Mouse (Mus musculus) liver, embryonic 12.5 days (tissue): ENCODE results near the gene Xpnpep1. TPM values are rescaled to one million over a fixed set of nuclear protein-coding genes. Genes with fewer than 3 reads are reported as not detected.

Experiments
- ATAC-seq: fragments of 200-750 bp; cut with Nextera tagmentation; 2 replicates; pipeline ENCODE4 v1.8.0; 2017; ENCODE audit warnings: moderate number of reproducible peaks, mild to moderate bottlenecking, moderate library complexity
- H3K27ac ChIP-seq: fragments of 300-500 bp; sonication (generic); 2 replicates; pipeline ENCODE4 v1.5.1; 2016; ENCODE audit warnings: mild to moderate bottlenecking
- H3K27me3 ChIP-seq: fragments of 300-500 bp; sonication (generic); replicated peaks from 2 replicates; pipeline ENCODE4 v1.6.1; 2016; ENCODE audit warnings: mild to moderate bottlenecking, moderate library complexity
- H3K36me3 ChIP-seq: fragments of 300-500 bp; sonication (generic); 2 replicates; pipeline ENCODE4 v1.6.1; 2016; ENCODE audit warnings: mild to moderate bottlenecking, moderate library complexity
- H3K4me1 ChIP-seq: fragments of 300-500 bp; sonication (generic); 2 replicates; pipeline ENCODE4 v1.6.1; 2016
- H3K4me2 ChIP-seq: fragments of 300-500 bp; sonication (generic); 2 replicates; pipeline ENCODE4 v1.6.1; 2016; ENCODE audit warnings: mild to moderate bottlenecking, moderate library complexity
- H3K4me3 ChIP-seq: fragments of 300-500 bp; sonication (generic); 2 replicates; pipeline ENCODE4 v1.5.1; 2016; ENCODE audit warnings: mild to moderate bottlenecking, moderate library complexity
- H3K9ac ChIP-seq: fragments of 300-500 bp; sonication (generic); 2 replicates; pipeline ENCODE4 v1.6.1; 2016; ENCODE audit warnings: mild to moderate bottlenecking, moderate library complexity
- H3K9me3 ChIP-seq: fragments of 300-500 bp; sonication (generic); replicated peaks from 2 replicates; pipeline ENCODE4 v1.6.1; 2016; ENCODE audit warnings: mild to moderate bottlenecking, moderate library complexity
- WGBS: fragments of 180-500 bp; shearing (Covaris S2); methylation state at CpG from one replicate; pipeline ENCODE4 v1.1.7; 2016; ENCODE audit not compliant: insufficient replicate concordance; 5-methylcytosine and 5-hydroxymethylcytosine counted together
- polyA plus RNA-seq: library from polyadenylated mRNA; unstranded; fragments of >200 nt; fragmentation: Nextera tagmentation; extraction: Ambion mirVana; gene quantifications from 2 replicates; pipeline ENCODE4 v1.2.1, GENCODE M21; 2016

Gene Xpnpep1
- polyA plus RNA-seq, 1 experiment from 2014 or later = 133 TPM

DNA sequence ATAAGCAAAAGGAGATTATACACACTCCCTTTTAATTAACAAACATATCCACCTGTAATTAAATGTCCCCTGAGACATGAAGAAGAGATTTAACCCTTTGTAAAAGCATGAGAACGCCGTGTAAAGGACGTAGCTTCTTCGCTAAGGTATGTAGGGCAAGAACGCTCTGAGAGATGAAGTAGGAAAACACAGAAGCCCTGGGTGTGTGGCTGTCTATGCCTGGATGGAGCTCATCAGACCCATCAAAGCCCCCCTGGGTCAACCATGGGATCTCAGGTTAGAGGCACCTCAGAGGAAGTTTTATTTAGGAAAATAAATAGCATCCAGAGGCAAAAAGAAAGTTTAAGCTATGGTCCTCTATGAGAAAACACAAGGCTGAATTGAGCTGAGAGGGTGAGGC lies 37.3 kb upstream of the Xpnpep1 start:
- H3K4me2 ChIP-seq = no peak overlapping the region
- H3K9ac ChIP-seq = no peak overlapping the region
- whole genome bisulfite sequencing = 82% methylated on average over 5 of the region's 5 CpGs
- no peak overlapping the region for H3K4me3 ChIP-seq
- peaks cover 8% of the 10 kb centered on the region; the same call in 1 of the 2 replicates for H3K27me3 ChIP-seq
- peaks cover 6% of the 10 kb centered on the region; the same call in 1 of the 2 replicates for H3K4me1 ChIP-seq
- 0 out of 2 replicates have a peak, but pooled peaks cover 5% of the 10 kb centered on the region for H3K9me3 ChIP-seq
- no peaks in the 10 kb centered on the region for H3K36me3 ChIP-seq
- ATAC-seq = no peak
- no peak overlapping the region for H3K27ac ChIP-seq

DNA sequence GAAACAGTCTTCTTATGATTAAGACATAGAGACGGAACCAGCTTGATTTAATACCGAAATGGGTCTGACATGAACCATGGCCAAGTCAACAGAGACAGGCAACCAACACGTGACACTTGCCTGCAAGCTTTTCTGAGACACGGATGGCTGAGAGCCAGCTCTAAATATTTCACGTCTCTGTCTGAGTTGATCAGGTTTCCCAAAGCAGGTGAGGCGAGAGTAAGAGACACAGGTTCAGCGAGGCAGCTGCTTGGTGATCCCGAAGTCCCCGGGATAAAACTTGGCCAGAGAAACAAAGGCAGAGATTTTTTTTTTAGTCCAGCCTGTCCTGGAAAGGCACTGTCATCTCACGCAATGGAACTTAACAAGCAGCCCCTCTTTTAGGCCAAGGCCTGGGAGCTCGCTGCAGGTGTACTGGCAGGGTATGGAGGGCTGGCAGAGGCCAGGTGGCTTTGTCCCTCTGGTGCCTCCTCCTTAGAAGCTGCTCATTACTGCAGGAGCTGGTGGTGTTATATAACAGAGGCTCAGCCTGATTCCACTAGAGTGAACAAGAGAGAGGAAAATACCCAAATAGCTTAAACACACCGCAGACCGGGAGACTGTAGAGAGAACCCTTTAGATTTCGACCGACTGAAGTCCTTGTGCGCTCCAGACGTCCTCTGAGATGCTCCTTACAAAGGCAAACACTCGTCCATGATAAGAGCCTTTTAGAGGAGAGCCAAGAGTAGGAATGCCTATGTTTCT lies 36.4 kb upstream of the Xpnpep1 start:
- Histone ChIP-seq H3K36me3 (no peaks in the 10 kb centered on the region), H3K27me3 (peaks cover 6% of the 10 kb centered on the region; the same call in 1 of the 2 replicates), H3K9ac (no peak overlapping the region), H3K4me2 (no peak overlapping the region), H3K4me1 (peaks cover 6% of the 10 kb centered on the region; the same call in 1 of the 2 replicates), H3K9me3 (0 out of 2 replicates have a peak, but pooled peaks cover 5% of the 10 kb centered on the region), H3K27ac (no peak overlapping the region), H3K4me3 (no peak overlapping the region)
- WGBS = 73% methylated on average over 18 of the region's 18 CpGs
- no peak for ATAC-seq

- WGBS = 82% methylated on average over 11 of the region's 11 CpGs
These were observed 35.9 kb upstream of the Xpnpep1 start for GRCm38 (mm10) chr19:53075896-53076237.

GRCm38 (mm10) chr19:53074899-53075722 lies 35.1 kb upstream of the Xpnpep1 start:
- no peak overlapping the region for H3K9ac ChIP-seq
- H3K4me1 ChIP-seq = peaks cover 3% of the 10 kb centered on the region; the same call in 1 of the 2 replicates
- 0 out of 2 replicates have a peak, but pooled peaks cover 5% of the 10 kb centered on the region for H3K9me3 ChIP-seq
- no peak overlapping the region for H3K4me3 ChIP-seq
- WGBS = 75% methylated on average over 13 of the region's 13 CpGs
- H3K4me2 ChIP-seq = no peak overlapping the region
- H3K36me3 ChIP-seq = no peaks in the 10 kb centered on the region
- H3K27ac ChIP-seq = no peak overlapping the region
- H3K27me3 ChIP-seq = no peaks in the 10 kb centered on the region
- ATAC-seq = no peak

More at GRCm38 (mm10) chr19:53075896-53076237, 35.9 kb upstream of the Xpnpep1 start:
- no peaks in the 10 kb centered on the region for H3K36me3 ChIP-seq
- no peak overlapping the region for H3K4me3 ChIP-seq
- H3K9me3 ChIP-seq = 0 out of 2 replicates have a peak, but pooled peaks cover 5% of the 10 kb centered on the region
- no peak for ATAC-seq
- peaks cover 6% of the 10 kb centered on the region; the same call in 1 of the 2 replicates for H3K4me1 ChIP-seq
- no peak overlapping the region for H3K4me2 ChIP-seq
- H3K27ac ChIP-seq = no peak overlapping the region
- H3K9ac ChIP-seq = no peak overlapping the region
- peaks cover 1% of the 10 kb centered on the region; the same call in 1 of the 2 replicates for H3K27me3 ChIP-seq

- Histone ChIP-seq H3K36me3 (no peaks in the 10 kb centered on the region), H3K4me2 (no peak overlapping the region), H3K27me3 (no peaks in the 10 kb centered on the region), H3K4me1 (no peaks in the 10 kb centered on the region; the same call in 1 of the 2 replicates), H3K9ac (no peak overlapping the region), H3K9me3 (0 out of 2 replicates have a peak, but pooled peaks cover 5% of the 10 kb centered on the region), H3K27ac (no peak overlapping the region), H3K4me3 (no peak overlapping the region)
- 81% methylated on average over 4 of the region's 4 CpGs for WGBS
- no peak for ATAC-seq
These were observed 33.5 kb upstream of the Xpnpep1 start for GRCm38 (mm10) chr19:53073521-53073920.

DNA sequence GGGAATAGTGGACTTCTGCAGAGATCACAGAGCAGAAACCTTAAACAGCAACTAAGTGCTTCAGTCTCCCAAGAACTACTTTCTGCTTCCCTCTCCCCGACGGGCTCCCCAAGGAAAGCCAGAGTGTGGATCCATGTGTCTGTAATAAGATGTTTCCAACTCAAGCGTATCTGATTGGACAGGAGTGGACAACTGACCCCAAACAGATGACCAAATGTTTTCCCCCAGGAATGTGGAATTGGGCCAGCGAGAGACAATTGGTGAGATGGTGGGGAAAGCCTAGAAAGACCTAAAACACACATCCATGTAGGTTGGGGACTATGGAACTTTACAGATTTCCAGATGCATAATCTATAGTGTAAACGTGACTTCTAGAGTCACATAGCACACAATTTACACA lies 32.4 kb upstream of the Xpnpep1 start:
- no peak overlapping the region for H3K27ac ChIP-seq
- 65% methylated on average over 5 of the region's 5 CpGs for WGBS
- no peak overlapping the region for H3K4me2 ChIP-seq
- H3K27me3 ChIP-seq = no peaks in the 10 kb centered on the region
- no peaks in the 10 kb centered on the region for H3K36me3 ChIP-seq
- H3K9me3 ChIP-seq = 0 out of 2 replicates have a peak, but pooled peaks cover 5% of the 10 kb centered on the region
- H3K4me1 ChIP-seq = no peaks in the 10 kb centered on the region; the same call in 1 of the 2 replicates
- no peak for ATAC-seq
- no peak overlapping the region for H3K9ac ChIP-seq
- H3K4me3 ChIP-seq = no peak overlapping the region

GRCm38 (mm10) chr19:53071651-53072050 lies 31.6 kb upstream of the Xpnpep1 start:
- Histone ChIP-seq H3K4me1 (peaks cover 6% of the 10 kb centered on the region; the same call in 1 of the 2 replicates), H3K27me3 (no peaks in the 10 kb centered on the region), H3K36me3 (no peaks in the 10 kb centered on the region), H3K9me3 (0 out of 2 replicates have a peak, but pooled peaks cover 5% of the 10 kb centered on the region), H3K4me2 (no peak overlapping the region), H3K4me3 (no peak overlapping the region), H3K27ac (no peak overlapping the region), H3K9ac (no peak overlapping the region)
- no peak for ATAC-seq
- WGBS = 65% methylated on average over 5 of the region's 5 CpGs

DNA sequence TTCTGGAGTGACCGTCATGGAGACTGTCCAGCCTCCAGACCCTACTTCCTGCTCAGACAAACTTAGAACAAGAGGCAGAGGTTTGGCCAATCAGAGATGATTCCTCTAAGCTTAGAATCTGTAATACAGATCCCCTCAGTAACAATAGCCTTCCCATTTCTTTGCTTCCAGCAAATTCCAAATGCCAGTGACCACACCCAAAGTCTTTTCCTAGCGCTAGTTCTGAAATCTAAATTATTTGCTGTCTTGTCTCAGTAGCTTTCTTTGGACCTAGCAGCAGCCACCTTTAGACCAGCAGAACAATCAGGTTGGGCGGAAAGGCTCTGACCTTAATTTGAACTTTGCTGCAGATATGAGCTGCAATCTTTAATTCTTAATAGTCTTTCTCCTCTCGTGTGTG lies 30.9 kb upstream of the Xpnpep1 start:
- Histone ChIP-seq H3K4me1 (peaks cover 6% of the 10 kb centered on the region; the same call in 1 of the 2 replicates), H3K4me3 (no peak overlapping the region), H3K4me2 (no peak overlapping the region), H3K9me3 (0 out of 2 replicates have a peak, but pooled peaks cover 5% of the 10 kb centered on the region), H3K9ac (no peak overlapping the region), H3K27ac (no peak overlapping the region), H3K36me3 (no peaks in the 10 kb centered on the region), H3K27me3 (no peaks in the 10 kb centered on the region)
- no peak for ATAC-seq
- WGBS = 52% methylated on average over 4 of the region's 4 CpGs

- ATAC-seq = no peak
- 55% methylated on average over 3 of the region's 3 CpGs for WGBS
These were observed 29.4 kb upstream of the Xpnpep1 start for GRCm38 (mm10) chr19:53069451-53069850.

GRCm38 (mm10) chr19:53066934-53067333 lies 26.9 kb upstream of the Xpnpep1 start:
- no peaks in the 10 kb centered on the region for H3K36me3 ChIP-seq
- ATAC-seq = no peak
- H3K9me3 ChIP-seq = no peaks in the 10 kb centered on the region
- no peak overlapping the region for H3K4me2 ChIP-seq
- H3K27me3 ChIP-seq = no peaks in the 10 kb centered on the region
- WGBS = 50% methylated on average over 10 of the region's 10 CpGs
- no peak overlapping the region for H3K27ac ChIP-seq
- no peak overlapping the region for H3K9ac ChIP-seq
- peaks cover 6% of the 10 kb centered on the region; the same call in 1 of the 2 replicates for H3K4me1 ChIP-seq
- H3K4me3 ChIP-seq = no peak overlapping the region

More at GRCm38 (mm10) chr19:53069451-53069850, 29.4 kb upstream of the Xpnpep1 start:
- Histone ChIP-seq H3K36me3 (no peaks in the 10 kb centered on the region), H3K4me3 (no peak overlapping the region), H3K9ac (no peak overlapping the region), H3K27ac (no peak overlapping the region), H3K9me3 (0 out of 2 replicates have a peak, but pooled peaks cover 5% of the 10 kb centered on the region), H3K4me1 (peaks cover 6% of the 10 kb centered on the region; the same call in 1 of the 2 replicates), H3K27me3 (no peaks in the 10 kb centered on the region), H3K4me2 (no peak overlapping the region)

GRCm38 (mm10) chr19:53066531-53066930 lies 26.5 kb upstream of the Xpnpep1 start:
- no peak for ATAC-seq
- Histone ChIP-seq H3K27me3 (no peaks in the 10 kb centered on the region), H3K36me3 (no peaks in the 10 kb centered on the region), H3K4me1 (peaks cover 6% of the 10 kb centered on the region; the same call in 1 of the 2 replicates), H3K27ac (no peak overlapping the region), H3K9me3 (no peaks in the 10 kb centered on the region), H3K9ac (no peak overlapping the region), H3K4me2 (no peak overlapping the region), H3K4me3 (no peak overlapping the region)
- 47% methylated on average over 9 of the region's 9 CpGs for WGBS
